Mouse (Mus musculus) stomach, embryonic 14.5 days (tissue): ENCODE data around the gene Selenoo. TPM values are rescaled to one million over a fixed set of nuclear protein-coding genes. Genes with fewer than 3 reads are reported as not detected.

Experiments
- ATAC-seq: fragments of 200-750 bp; cut with Nextera tagmentation; 2 replicates; pipeline ENCODE4 v1.8.0; 2017; ENCODE audit warnings: low read depth, moderate TSS enrichment; ENCODE audit not compliant: insufficient number of reproducible peaks, insufficient read depth, low FRiP score
- H3K27ac ChIP-seq: fragments of 300-500 bp; sonication (generic); 2 replicates; pipeline ENCODE4 v1.5.1; 2014; ENCODE audit warnings: mild to moderate bottlenecking, low read length, moderate library complexity, mixed read lengths
- H3K27me3 ChIP-seq: fragments of 300-500 bp; sonication (generic); 2 replicates; pipeline ENCODE4 v1.6.1; 2014; ENCODE audit warnings: low read length, control low read depth, mixed read lengths; ENCODE audit not compliant: control insufficient read depth, insufficient read depth
- H3K36me3 ChIP-seq: fragments of 300-500 bp; sonication (generic); 2 replicates; pipeline ENCODE4 v1.6.1; 2014; ENCODE audit warnings: mild to moderate bottlenecking, control low read depth, low read length, moderate library complexity, mixed read lengths; ENCODE audit not compliant: control insufficient read depth, insufficient read depth
- H3K4me1 ChIP-seq: fragments of 300-500 bp; sonication (generic); 2 replicates; pipeline ENCODE4 v1.6.1; 2014; ENCODE audit warnings: low read length, control low read depth, mixed read lengths; ENCODE audit not compliant: control insufficient read depth, insufficient read depth
- H3K4me2 ChIP-seq: fragments of 300-500 bp; sonication (generic); replicated peaks from 2 replicates; pipeline ENCODE4 v1.6.1; 2014; ENCODE audit warnings: low read depth, low read length, control low read depth
- H3K4me3 ChIP-seq: fragments of 300-500 bp; sonication (generic); 2 replicates; pipeline ENCODE4 v1.5.1; 2014; ENCODE audit warnings: low read depth, low read length, control low read depth
- H3K9ac ChIP-seq: fragments of 300-500 bp; sonication (generic); replicated peaks from 2 replicates; pipeline ENCODE4 v1.6.1; 2014; ENCODE audit warnings: low read depth, mild to moderate bottlenecking, control low read depth, low read length, moderate library complexity, mixed read lengths
- H3K9me3 ChIP-seq: fragments of 300-500 bp; sonication (generic); 2 replicates; pipeline ENCODE4 v1.6.1; 2016; ENCODE audit warnings: low read depth, low read length, control low read depth; ENCODE audit not compliant: control insufficient read depth
- WGBS: fragments of 180-500 bp; shearing (Covaris S2); extraction: QIAGEN DNeasy Blood & Tissue Kit; methylation state at CpG from one replicate; pipeline ENCODE4 v1.1.7; 2014; 5-methylcytosine and 5-hydroxymethylcytosine counted together
- polyA plus RNA-seq: library from polyadenylated mRNA; unstranded; fragments of >200 nt; fragmentation: Nextera tagmentation; extraction: Ambion mirVana; gene quantifications from 2 replicates; pipeline ENCODE4 v1.2.1, GENCODE M21; 2014

Gene Selenoo
- polyA plus RNA-seq, 1 experiment from 2014 or later = 22.2 TPM

DNA sequence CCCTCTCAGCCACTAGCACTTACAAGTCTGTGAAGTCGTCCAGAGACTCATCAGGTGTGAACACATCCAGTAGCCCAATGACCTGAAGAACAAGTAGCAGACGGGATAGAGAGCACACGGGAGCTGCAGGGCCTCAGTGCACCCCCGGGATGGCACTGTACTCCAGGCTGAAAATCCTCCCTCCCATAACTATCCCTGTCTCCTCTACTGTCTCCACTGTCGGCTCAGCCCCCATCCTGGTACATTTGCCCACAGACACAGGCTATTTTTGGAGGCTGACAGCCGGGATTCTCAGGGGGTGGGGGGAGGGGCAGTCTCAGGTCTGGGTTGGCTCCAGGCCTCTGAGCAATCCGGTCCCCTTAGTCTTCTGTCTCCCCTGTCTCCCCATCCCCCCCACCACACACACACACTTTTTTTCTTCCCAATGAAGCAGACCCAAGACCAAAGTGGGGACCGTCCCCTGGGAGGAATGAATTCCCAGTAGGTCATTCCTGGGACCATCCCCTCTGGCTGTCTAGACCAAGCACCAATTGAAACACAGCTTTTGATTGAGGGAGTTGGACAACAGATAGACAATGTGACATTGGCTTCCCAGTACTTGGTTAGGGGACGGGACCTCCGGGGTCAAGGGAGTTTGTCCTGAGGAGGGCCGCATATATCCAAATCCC is 48.6 kb downstream of the Selenoo start:
- no peak for ATAC-seq
- Histone ChIP-seq H3K9ac (no peak overlapping the region), H3K4me2 (no peak overlapping the region), H3K36me3 (no peaks in the 10 kb centered on the region), H3K27ac (no peak overlapping the region), H3K4me1 (peaks cover 5% of the 10 kb centered on the region; the same call in 1 of the 2 replicates), H3K4me3 (no peak overlapping the region), H3K9me3 (no peaks in the 10 kb centered on the region), H3K27me3 (peaks cover 8% of the 10 kb centered on the region; the same call in 1 of the 2 replicates)
- 69% methylated on average over 11 of the region's 11 CpGs for WGBS

- no peak for ATAC-seq
- Histone ChIP-seq H3K27me3 (peaks cover 8% of the 10 kb centered on the region; the same call in 1 of the 2 replicates), H3K4me1 (peaks cover 5% of the 10 kb centered on the region; the same call in 1 of the 2 replicates), H3K4me2 (no peak overlapping the region), H3K36me3 (no peaks in the 10 kb centered on the region), H3K4me3 (no peak overlapping the region), H3K9me3 (no peaks in the 10 kb centered on the region), H3K27ac (no peak overlapping the region), H3K9ac (no peak overlapping the region)
- WGBS = 80% methylated on average over 7 of the region's 7 CpGs
Observed at GRCm38 (mm10) chr15:89138046-89138405, 49.1 kb downstream of the Selenoo start.

GRCm38 (mm10) chr15:89138531-89138930 is 49.6 kb downstream of the Selenoo start:
- H3K27ac ChIP-seq = no peak overlapping the region
- H3K27me3 ChIP-seq = peaks cover 8% of the 10 kb centered on the region; the same call in 1 of the 2 replicates
- H3K36me3 ChIP-seq = no peaks in the 10 kb centered on the region
- no peak overlapping the region for H3K4me2 ChIP-seq
- no peak for ATAC-seq
- H3K4me1 ChIP-seq = peaks cover 5% of the 10 kb centered on the region; the same call in 1 of the 2 replicates
- 89% methylated on average over 6 of the region's 6 CpGs for WGBS
- H3K4me3 ChIP-seq = no peak overlapping the region
- H3K9ac ChIP-seq = no peak overlapping the region
- no peaks in the 10 kb centered on the region for H3K9me3 ChIP-seq

GRCm38 (mm10) chr15:89140048-89140658 is 51.3 kb downstream of the Selenoo start:
- Histone ChIP-seq H3K4me2 (peak overlapping the region; percentile 87), H3K9ac (peak overlapping the region; percentile 36; the same call in 1 of the 2 replicates), H3K36me3 (no peaks in the 10 kb centered on the region), H3K4me1 (peaks cover 5% of the 10 kb centered on the region; the same call in 1 of the 2 replicates), H3K27me3 (peaks cover 8% of the 10 kb centered on the region; the same call in 1 of the 2 replicates), H3K4me3 (peak overlapping the region; percentile 45), H3K27ac (no peak overlapping the region), H3K9me3 (no peaks in the 10 kb centered on the region)
- ATAC-seq = no peak
- WGBS = under 1% methylated on average over 52 of the region's 53 CpGs

DNA sequence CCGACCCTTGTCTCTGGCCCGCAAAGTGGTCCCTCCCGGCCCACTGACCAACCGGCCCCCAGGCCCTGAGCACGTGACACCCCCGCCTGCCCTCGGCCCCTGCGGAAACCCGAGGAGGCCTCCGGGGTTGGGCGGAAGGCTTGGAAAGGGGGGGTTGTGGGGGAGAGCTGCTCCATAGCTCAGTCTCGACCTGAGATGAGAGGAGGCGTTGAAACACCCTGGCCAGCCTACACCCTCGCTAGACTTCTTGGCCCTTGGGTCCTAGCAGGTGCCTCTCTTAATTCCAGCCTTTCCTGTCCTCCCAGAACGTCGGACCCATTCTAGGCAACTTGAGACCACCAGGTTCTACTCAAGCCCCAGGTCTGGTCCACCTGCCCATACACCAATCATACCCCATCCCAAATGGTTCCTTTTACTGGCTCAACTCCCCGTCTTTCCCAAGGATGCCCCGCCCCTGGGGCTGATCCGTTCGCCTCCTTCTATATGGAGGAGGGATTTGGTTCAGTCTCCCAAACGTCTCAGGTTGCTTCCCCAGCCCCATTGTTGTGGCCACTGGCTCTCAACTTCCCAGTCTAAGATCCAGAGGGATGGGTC is 51.9 kb downstream of the Selenoo start, which contains the start of gene Mapk12:
TSS of gene Mapk12 (minus strand) at position 45 of the 594 bp plus-strand sequence.
- H3K27me3 ChIP-seq = peaks cover 8% of the 10 kb centered on the region; the same call in 1 of the 2 replicates
- ATAC-seq = peak; percentile 70
- H3K4me2 ChIP-seq = peak within 1 kb of the TSS; percentile 87
- peak within 1 kb of the TSS; percentile 36; the same call in 1 of the 2 replicates for H3K9ac ChIP-seq
- peaks cover 5% of the 10 kb centered on the region; the same call in 1 of the 2 replicates for H3K4me1 ChIP-seq
- H3K4me3 ChIP-seq = peak within 1 kb of the TSS; percentile 45
- no peaks in the 10 kb centered on the region for H3K9me3 ChIP-seq
- WGBS = under 1% methylated on average over 21 of the region's 21 CpGs
- H3K36me3 ChIP-seq = no peaks in the 10 kb centered on the region
- H3K27ac ChIP-seq = no peak within 1 kb of the TSS

DNA sequence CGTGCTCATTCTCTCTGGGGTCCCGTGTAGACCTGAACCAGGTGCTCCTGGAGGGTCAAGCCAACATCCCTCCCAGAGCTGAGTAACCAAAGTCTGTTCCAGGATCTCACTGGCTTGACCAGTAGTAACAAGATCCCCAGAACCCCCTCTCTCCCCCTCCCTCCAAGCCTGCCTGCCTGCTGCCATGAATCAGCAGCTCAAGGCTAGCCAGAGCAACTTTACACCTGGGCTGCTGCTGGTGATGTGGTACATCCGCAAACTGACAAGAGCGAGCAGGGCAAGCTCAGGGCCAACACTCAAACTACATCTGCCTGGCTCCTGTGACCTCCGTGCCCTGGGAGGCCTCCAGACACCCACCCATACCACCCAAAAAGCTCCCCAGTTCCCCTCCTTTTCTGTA is 52.6 kb downstream of the Selenoo start:
- Histone ChIP-seq H3K36me3 (no peaks in the 10 kb centered on the region), H3K27me3 (peaks cover 11% of the 10 kb centered on the region; the same call in 1 of the 2 replicates), H3K27ac (no peak overlapping the region), H3K4me2 (no peak overlapping the region), H3K9me3 (no peaks in the 10 kb centered on the region), H3K4me3 (no peak overlapping the region), H3K9ac (no peak overlapping the region), H3K4me1 (peaks cover 5% of the 10 kb centered on the region; the same call in 1 of the 2 replicates)
- ATAC-seq = no peak
- WGBS = 21% methylated on average over 5 of the region's 5 CpGs

GRCm38 (mm10) chr15:89141905-89142304 is 53.0 kb downstream of the Selenoo start:
- 61% methylated on average over 4 of the region's 4 CpGs for WGBS
- Histone ChIP-seq H3K27me3 (peaks cover 11% of the 10 kb centered on the region; the same call in 1 of the 2 replicates), H3K4me2 (no peak overlapping the region), H3K4me3 (no peak overlapping the region), H3K9me3 (no peaks in the 10 kb centered on the region), H3K36me3 (no peaks in the 10 kb centered on the region), H3K9ac (no peak overlapping the region), H3K27ac (no peak overlapping the region), H3K4me1 (peaks cover 9% of the 10 kb centered on the region; the same call in 1 of the 2 replicates)
- no peak for ATAC-seq

GRCm38 (mm10) chr15:89143134-89143533 is 54.2 kb downstream of the Selenoo start:
- Histone ChIP-seq H3K4me3 (no peak overlapping the region), H3K9ac (no peak overlapping the region), H3K27ac (no peak overlapping the region), H3K4me1 (peaks cover 12% of the 10 kb centered on the region), H3K36me3 (no peaks in the 10 kb centered on the region), H3K9me3 (no peaks in the 10 kb centered on the region), H3K27me3 (peaks cover 17% of the 10 kb centered on the region; the same call in 1 of the 2 replicates), H3K4me2 (no peak overlapping the region)
- ATAC-seq = no peak
- WGBS = 67% methylated on average over 2 of the region's 2 CpGs
